Comparison of ENCODE assay signal across 9 mouse cellular contexts in the genomic region with DNA sequence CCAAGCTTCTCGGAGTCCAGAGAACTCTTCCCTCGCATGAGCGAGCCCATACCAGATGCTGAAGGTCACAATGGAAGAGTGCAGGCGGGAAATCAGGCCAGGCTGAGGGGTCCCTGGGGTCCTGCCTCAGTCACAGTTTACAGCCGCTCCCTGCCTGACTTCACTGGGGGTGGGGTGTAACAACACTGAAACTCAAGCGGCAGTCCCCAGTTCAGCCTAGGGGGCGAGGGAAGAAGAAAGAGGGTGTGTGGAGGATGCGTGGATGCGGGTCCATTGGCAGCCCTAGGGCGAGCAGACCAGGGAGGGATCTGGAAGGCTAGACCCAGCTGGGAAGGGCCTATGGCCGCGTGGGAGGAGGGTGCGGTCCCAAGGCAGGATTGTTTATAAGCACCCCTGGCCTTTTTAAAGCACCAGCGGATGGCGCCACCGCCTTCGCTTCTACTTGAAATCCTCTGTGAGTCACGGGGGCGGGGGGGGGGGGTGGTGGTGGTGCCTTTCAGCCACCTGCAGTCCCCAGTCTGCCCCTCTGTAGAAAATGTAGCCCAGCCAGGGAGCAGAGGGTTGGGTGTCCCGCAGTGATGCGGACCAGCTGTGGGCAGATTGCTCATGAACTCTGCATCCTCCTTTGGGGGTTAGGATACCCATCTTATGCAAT. TPM values are rescaled to one million over a fixed set of nuclear protein-coding genes. Genes with fewer than 3 reads are reported as not detected.
A peak's percentile ranks its signal among the peaks of the same experiment; 100 is the strongest.
DNase-seq lines count a peak whose midpoint lies in the region; ATAC-seq and TF ChIP-seq lines count a peak whose summit lies in the region.
"Had no signal": no experiment of that assay in that cellular context is flagged by ENCODE, and none has a peak within 500 bp of the region (broad histone marks: within the 10 kb centered on the region; RNA-seq: fewer than 3 reads in every experiment).

No protein-coding gene starts in this region.

- H3K9me3 ChIP-seq in ES-Bruce4 (replicated peaks; ENCODE audit: control insufficient read depth, insufficient read depth, low read length, poor library complexity, severe bottlenecking) = no peaks in the 10 kb centered on the region
- no peaks in the 10 kb centered on the region for H3K9me3 ChIP-seq in intestine, embryonic 14.5 days (ENCODE audit: control insufficient read depth, low read length)
- H3K9me3 ChIP-seq in midbrain, embryonic 11.5 days (ENCODE audit: control insufficient read depth, low read length) = no peaks in the 10 kb centered on the region

- no peak for TF ChIP-seq POLR2A in ES-Bruce4 (IDR thresholded peaks at IDR 0.05; ENCODE audit: insufficient read depth, low read length)

- DNase-seq in R1 (ENCODE audit: low read depth, low spot score) = peak; percentile 55
- DNase-seq in gastrocnemius, postnatal 4 days (ENCODE audit: low spot score in 2 of 2) = peak; percentile 36 to 58
- DNase-seq in intestine, embryonic 14.5 days (ENCODE audit: low spot score) = peak; percentile 68
- peak; percentile 88 for DNase-seq in midbrain, embryonic 11.5 days (ENCODE audit: low spot score, missing footprints)
- peak; percentile 46 to 68 for DNase-seq in urinary bladder, postnatal 4 days (ENCODE audit: low spot score in 2 of 2)
- DNase-seq in thymus, postnatal 36 days = no peak
- DNase-seq in adrenal gland, adult 8-10 months = no peak

- H3K9ac ChIP-seq in ES-Bruce4 (ENCODE audit: low read depth, poor library complexity, severe bottlenecking) = no peak overlapping the region
- H3K9ac ChIP-seq in intestine, embryonic 14.5 days (ENCODE audit: low read length) = no peak overlapping the region
- peak overlapping the region; percentile 43 for H3K9ac ChIP-seq in midbrain, embryonic 11.5 days (ENCODE audit: low read length)
- H3K9ac ChIP-seq: liver, embryonic 14.5 days had no signal

- peak overlapping the region; percentile 31 for H3K4me3 ChIP-seq in ES-Bruce4 (ENCODE audit: low read depth, low read length)
- no peak overlapping the region for H3K4me3 ChIP-seq in intestine, embryonic 14.5 days (ENCODE audit: low read depth, low read length)
- no peak overlapping the region for H3K4me3 ChIP-seq in midbrain, embryonic 11.5 days (ENCODE audit: low read depth, low read length)

- H3K27ac ChIP-seq in ES-Bruce4 (ENCODE audit: insufficient read depth, low read length) = no peak overlapping the region
- H3K27ac ChIP-seq in intestine, embryonic 14.5 days (ENCODE audit: low read depth) = peak overlapping the region; percentile 60; the same call in 1 of the 2 replicates
- no peak overlapping the region for H3K27ac ChIP-seq in midbrain, embryonic 11.5 days (ENCODE audit: low read depth, low read length)
- H3K27ac ChIP-seq: liver, embryonic 14.5 days had no signal

- no peaks in the 10 kb centered on the region for H3K36me3 ChIP-seq in ES-Bruce4 (ENCODE audit: control insufficient read depth, insufficient read depth, low read length, poor library complexity, severe bottlenecking)
- H3K36me3 ChIP-seq in intestine, embryonic 14.5 days (ENCODE audit: control insufficient read depth, insufficient read depth, low read length) = no peaks in the 10 kb centered on the region
- no peaks in the 10 kb centered on the region for H3K36me3 ChIP-seq in midbrain, embryonic 11.5 days (ENCODE audit: control insufficient read depth, insufficient read depth, low read length)

- TF ChIP-seq CTCF in ES-Bruce4 (IDR thresholded peaks at IDR 0.05; ENCODE audit: low read depth, low read length) = peak; percentile 24

- no peak for TF ChIP-seq EP300 in ES-Bruce4 (IDR thresholded peaks at IDR 0.05; ENCODE audit: insufficient read depth, low read depth, low read length)

- WGBS in intestine, embryonic 14.5 days = 22% methylated on average over 21 of the region's 21 CpGs
- WGBS in midbrain, embryonic 11.5 days = 29% methylated on average over 18 of the region's 21 CpGs

- ATAC-seq in intestine, embryonic 14.5 days (replicated peaks; ENCODE audit: low FRiP score, low TSS enrichment, low read depth) = peak; percentile 56
- peak; percentile 66 for ATAC-seq in midbrain, embryonic 11.5 days (ENCODE audit: low FRiP score)

- no peaks in the 10 kb centered on the region for H3K4me1 ChIP-seq in ES-Bruce4 (ENCODE audit: control insufficient read depth, insufficient read depth, low read length)
- H3K4me1 ChIP-seq in intestine, embryonic 14.5 days (replicated peaks; ENCODE audit: control insufficient read depth, insufficient read depth, low read length) = peaks cover 18% of the 10 kb centered on the region
- H3K4me1 ChIP-seq in midbrain, embryonic 11.5 days (ENCODE audit: control insufficient read depth, insufficient read depth, low read length) = no peaks in the 10 kb centered on the region

- peak overlapping the region; percentile 29; the same call in 1 of the 2 replicates for H3K4me2 ChIP-seq in intestine, embryonic 14.5 days (ENCODE audit: low read length)
- peak overlapping the region; percentile 35 for H3K4me2 ChIP-seq in midbrain, embryonic 11.5 days

- no peaks in the 10 kb centered on the region for H3K27me3 ChIP-seq in ES-Bruce4 (ENCODE audit: control insufficient read depth, insufficient read depth, low read length, poor library complexity, severe bottlenecking)
- H3K27me3 ChIP-seq in intestine, embryonic 14.5 days (replicated peaks; ENCODE audit: control insufficient read depth, insufficient read depth, low read length) = no peaks in the 10 kb centered on the region
- no peaks in the 10 kb centered on the region for H3K27me3 ChIP-seq in midbrain, embryonic 11.5 days (ENCODE audit: control insufficient read depth, insufficient read depth, low read length)

RNA-seq across cellular contexts. Expression of gene Bmp6, which starts 54.5 kb away (rescaled TPM):
- 0.73 and 0.97 TPM in 2 replicates for polyA plus RNA-seq in ES-Bruce4 (2011; ENCODE audit: insufficient read depth, insufficient read length, low read depth, missing spikeins)
- 1 to 10 TPM; 8.6 to 8.9 TPM for total RNA-seq in gastrocnemius, postnatal 4 days (2021)
- 1.7 and 1.9 TPM in 2 replicates for polyA plus RNA-seq in intestine, embryonic 14.5 days (2014; fragmentation: Nextera tagmentation; extraction: Ambion mirVana)
- polyA plus RNA-seq in midbrain, embryonic 11.5 days (2014; fragmentation: Nextera tagmentation; extraction: Ambion mirVana) = 2.6 and 3.0 TPM in 2 replicates
- 10 to 100 TPM in 1 of 4 experiments, 1 to 10 TPM in 3; 8.2 to 12.5 (median 9.7) TPM for total RNA-seq in adrenal gland, adult 8-10 months (2022)

Comparison
In these comparisons a context has a peak if more than half of its experiments do, and no peak if none do; other contexts are left out.
1. DNase-seq: peak in R1 (single experiment), gastrocnemius, postnatal 4 days (2 of 2), intestine, embryonic 14.5 days (single experiment), midbrain, embryonic 11.5 days (single experiment) and urinary bladder, postnatal 4 days (2 of 2); none in thymus, postnatal 36 days (0 of 2) and adrenal gland, adult 8-10 months (single experiment).